Mouse (Mus musculus) T-helper 17 cell (primary cell): ENCODE measurements around the gene Marcksl1.

Experiments used
- in situ Hi-C, 2 experiments: fragments of 300-600 bp; cut with MboI, MseI; formaldehyde crosslinking; loops; 1 replicate in 1 of 2; 2 replicates in 1 of 2; pipeline ENCODE4 v1.15.1; 2025; ENCODE audit warnings: high pct_unique_total_duplicates in 2 of 2

Marcksl1 gene

GRCm38 (mm10) chr4:129555862-129556531 is 42.6 kb downstream of the Marcksl1 start:
- in situ Hi-C loops = loop anchor here (5.0 to 10.0 kb wide), 2 partner anchors 46 to 49 kb away; partner anchors contain the start of genes Eif3i (in 2 of the 2) and Tmem234 (in 2 of the 2)

- in situ Hi-C loops = loop anchor here (5.0 to 10.0 kb wide), 2 partner anchors 46 to 48 kb away; partner anchors contain the start of genes Eif3i (in 2 of the 2) and Tmem234 (in 2 of the 2)
Measured at GRCm38 (mm10) chr4:129556532-129557223, 43.3 kb downstream of the Marcksl1 start.

GRCm38 (mm10) chr4:129557256-129557808 is 44.0 kb downstream of the Marcksl1 start:
- in situ Hi-C loops = loop anchor here (5.0 to 10.0 kb wide), 2 partner anchors 45 to 47 kb away; partner anchors contain the start of genes Eif3i (in 2 of the 2) and Tmem234 (in 2 of the 2)

GRCm38 (mm10) chr4:129558321-129558955 is 45.1 kb downstream of the Marcksl1 start:
- in situ Hi-C loops = loop anchor here (5.0 to 10.0 kb wide), 2 partner anchors 44 to 46 kb away; partner anchors contain the start of genes Eif3i (in 2 of the 2) and Tmem234 (in 2 of the 2)

- in situ Hi-C loops = no loop called here
Measured at GRCm38 (mm10) chr4:129561184-129561583, 47.8 kb downstream of the Marcksl1 start.

- in situ Hi-C loops = no loop called here
Measured at GRCm38 (mm10) chr4:129563718-129564117, 50.3 kb downstream of the Marcksl1 start.

GRCm38 (mm10) chr4:129565139-129565538 is 51.8 kb downstream of the Marcksl1 start:
- in situ Hi-C loops = no loop called here
